Mouse (Mus musculus) G1E (cell line): ENCODE measurements at regions not wholly inside any gene's neighbourhood (a gene's known extent, or its start where the extent isn't known, plus 50 kb on each side); places are given as distances from the start of the nearest gene placed in this dataset.

Experiments used
- CTCF ChIP-seq: IDR thresholded peaks from 2 replicates; pipeline ENCODE4 v1.5.1; 2012; ENCODE audit warnings: low read depth, low read length, inconsistent platforms, mixed read lengths
- POLR2AphosphoS5 ChIP-seq: IDR thresholded peaks from 2 replicates; pipeline ENCODE4 v1.6.1; 2012; ENCODE audit warnings: low read depth, low read length, inconsistent platforms; ENCODE audit not compliant: insufficient replicate concordance
- TAL1 ChIP-seq: conservative IDR thresholded peaks from 2 replicates; pipeline ENCODE4 v1.6.1; 2012; ENCODE audit warnings: low read depth, low read length, inconsistent platforms, mixed read lengths

GRCm38 (mm10) chr16:24341736-24342135 lies 51.6 kb upstream of the Lpp start:
- TF ChIP-seq CTCF = no peak
- no peak for TF ChIP-seq TAL1
- no peak for TF ChIP-seq POLR2AphosphoS5
